Mouse (Mus musculus): ENCODE data around the gene Ltbr. TPM values are rescaled to one million over a fixed set of nuclear protein-coding genes. Genes with fewer than 3 reads are reported as not detected.

Gene Ltbr
- 47.0 and 50.5 TPM in 2 replicates for polyA plus RNA-seq (2015; fragmentation: Nextera tagmentation; extraction: Ambion mirVana)

DNA sequence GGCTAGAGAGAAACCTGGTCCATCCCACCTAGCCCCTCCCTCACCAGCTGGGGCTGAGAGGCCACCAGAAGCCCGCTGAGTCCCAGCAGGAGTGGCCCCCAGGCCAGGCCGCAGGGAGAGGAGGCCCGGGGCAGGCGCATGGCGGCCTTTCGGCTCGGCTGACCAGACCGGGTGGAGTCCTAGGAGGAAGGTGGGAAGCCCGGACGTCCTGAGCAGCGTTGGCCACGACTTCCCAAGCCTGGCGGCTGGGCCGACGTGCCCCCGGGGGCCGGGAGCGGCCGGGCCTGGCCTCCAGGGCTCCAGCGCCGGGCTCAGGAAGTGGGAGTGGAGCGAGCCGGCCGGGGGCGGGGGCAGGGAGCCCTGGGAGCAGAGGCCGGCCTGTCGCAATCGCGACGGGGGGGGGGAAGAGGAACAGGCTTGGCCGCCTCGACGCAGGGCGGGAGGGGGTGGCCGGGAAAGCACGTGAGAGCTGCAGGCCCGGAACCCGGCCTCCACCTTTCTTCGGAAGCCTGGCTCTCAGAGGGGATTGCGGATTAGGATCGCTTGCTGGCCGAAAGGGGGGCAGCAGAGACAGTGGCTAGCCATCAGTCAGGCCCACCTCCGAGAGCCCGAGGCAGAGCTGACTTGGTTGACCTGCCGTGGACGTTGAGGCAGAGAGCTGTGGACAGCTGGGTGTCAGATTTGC, at the start of gene Ltbr:
Ltbr (minus strand) TSS at position 340 of the 685 bp plus-strand sequence.
- Histone ChIP-seq H3K27ac (peak within 1 kb of the TSS; percentile 82), H3K36me3 (peaks cover 14% of the 10 kb centered on the region; the same call in 1 of the 2 replicates), H3K4me3 (peak within 1 kb of the TSS; percentile 57), H3K9me3 (no peaks in the 10 kb centered on the region), H3K4me1 (peaks cover 46% of the 10 kb centered on the region), H3K4me2 (peak within 1 kb of the TSS; percentile 79), H3K27me3 (0 out of 2 replicates have a peak, but pooled peaks cover 3% of the 10 kb centered on the region), H3K9ac (peak within 1 kb of the TSS; percentile 63)
- 5% methylated on average over 44 of the region's 46 CpGs for WGBS
- peak; percentile 85 for ATAC-seq (ENCODE audit: insufficient number of reproducible peaks, low FRiP score, low TSS enrichment, low read depth)

DNA sequence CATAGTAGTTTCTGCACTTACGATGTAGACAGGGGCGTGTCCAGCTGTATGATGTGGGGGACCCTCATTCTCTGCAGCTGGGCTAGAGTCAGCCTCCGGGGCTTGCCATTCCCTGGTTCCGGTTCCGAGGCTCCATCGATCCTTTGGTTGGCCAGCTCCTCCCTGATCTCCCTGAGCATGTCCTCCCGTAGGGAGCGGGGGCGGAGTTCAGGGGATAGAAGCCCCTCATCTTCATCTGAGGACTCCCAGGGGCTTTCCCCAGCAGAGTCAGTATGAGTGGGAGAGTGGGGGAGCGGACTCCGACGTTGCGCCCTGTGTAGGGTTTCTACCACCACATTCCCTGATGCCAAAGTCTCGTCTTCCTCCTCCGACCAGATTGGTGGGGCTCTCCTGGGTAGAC, 49.3 kb upstream of the Ltbr start:
- no peak for ATAC-seq (ENCODE audit: insufficient number of reproducible peaks, low FRiP score, low TSS enrichment, low read depth)
- H3K9ac ChIP-seq = no peak overlapping the region
- 34% methylated on average over 15 of the region's 15 CpGs for WGBS
- H3K4me3 ChIP-seq = no peak overlapping the region
- H3K4me2 ChIP-seq = no peak overlapping the region
- no peaks in the 10 kb centered on the region for H3K9me3 ChIP-seq
- peaks cover 8% of the 10 kb centered on the region; the same call in 1 of the 2 replicates for H3K27me3 ChIP-seq
- H3K27ac ChIP-seq = no peak overlapping the region
- H3K4me1 ChIP-seq = peaks cover 30% of the 10 kb centered on the region
- peaks cover 48% of the 10 kb centered on the region for H3K36me3 ChIP-seq

DNA sequence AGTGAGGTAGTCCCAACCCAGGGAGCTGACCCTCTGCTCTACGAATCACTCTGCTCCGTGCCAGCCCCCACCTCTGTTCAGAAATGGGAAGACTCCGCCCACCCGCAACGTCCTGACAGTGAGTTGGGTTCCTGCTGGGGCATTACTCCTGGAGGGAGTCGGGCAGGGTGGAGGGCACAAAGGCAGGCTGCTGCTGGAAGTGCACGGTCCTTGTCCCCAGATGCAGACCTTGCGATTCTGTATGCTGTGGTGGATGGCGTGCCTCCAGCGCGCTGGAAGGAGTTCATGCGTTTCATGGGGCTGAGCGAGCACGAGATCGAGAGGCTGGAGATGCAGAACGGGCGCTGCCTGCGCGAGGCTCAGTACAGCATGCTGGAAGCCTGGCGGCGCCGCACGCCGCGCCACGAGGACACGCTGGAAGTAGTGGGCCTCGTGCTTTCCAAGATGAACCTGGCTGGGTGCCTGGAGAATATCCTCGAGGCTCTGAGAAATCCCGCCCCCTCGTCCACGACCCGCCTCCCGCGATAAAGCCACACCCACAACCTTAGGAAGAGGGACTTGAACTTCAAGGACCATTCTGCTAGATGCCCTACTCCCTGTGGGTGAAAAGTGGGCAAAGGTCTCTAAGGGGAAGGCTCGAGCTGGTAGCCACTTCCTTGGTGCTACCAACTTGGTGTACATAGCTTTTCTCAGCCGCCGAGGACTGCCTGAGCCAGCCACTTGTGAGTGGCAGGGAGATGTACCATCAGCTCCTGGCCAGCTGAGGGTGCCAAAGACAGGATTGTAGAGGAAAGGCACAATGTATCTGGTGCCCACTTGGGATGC, 48.0 kb upstream of the Ltbr start:
- no peak overlapping the region for H3K4me3 ChIP-seq
- H3K4me1 ChIP-seq = peaks cover 25% of the 10 kb centered on the region
- H3K27me3 ChIP-seq = peaks cover 8% of the 10 kb centered on the region; the same call in 1 of the 2 replicates
- peaks cover 59% of the 10 kb centered on the region for H3K36me3 ChIP-seq
- ATAC-seq (ENCODE audit: insufficient number of reproducible peaks, low FRiP score, low TSS enrichment, low read depth) = no peak
- H3K27ac ChIP-seq = no peak overlapping the region
- H3K4me2 ChIP-seq = no peak overlapping the region
- H3K9me3 ChIP-seq = no peaks in the 10 kb centered on the region
- H3K9ac ChIP-seq = no peak overlapping the region
- WGBS = 43% methylated on average over 38 of the region's 38 CpGs

GRCm38 (mm10) chr6:125360846-125361245, 47.2 kb upstream of the Ltbr start:
- Histone ChIP-seq H3K4me3 (no peak overlapping the region), H3K9me3 (no peaks in the 10 kb centered on the region), H3K4me1 (peaks cover 31% of the 10 kb centered on the region), H3K36me3 (peaks cover 59% of the 10 kb centered on the region), H3K27ac (no peak overlapping the region), H3K4me2 (no peak overlapping the region), H3K27me3 (peaks cover 8% of the 10 kb centered on the region; the same call in 1 of the 2 replicates), H3K9ac (no peak overlapping the region)
- no peak for ATAC-seq (ENCODE audit: insufficient number of reproducible peaks, low FRiP score, low TSS enrichment, low read depth)
- WGBS = 64% methylated on average over 9 of the region's 9 CpGs

GRCm38 (mm10) chr6:125359999-125360398, 46.3 kb upstream of the Ltbr start:
- Histone ChIP-seq H3K27me3 (peaks cover 8% of the 10 kb centered on the region; the same call in 1 of the 2 replicates), H3K4me1 (peaks cover 39% of the 10 kb centered on the region), H3K4me2 (no peak overlapping the region), H3K27ac (no peak overlapping the region), H3K9me3 (no peaks in the 10 kb centered on the region), H3K36me3 (peaks cover 59% of the 10 kb centered on the region), H3K9ac (no peak overlapping the region), H3K4me3 (no peak overlapping the region)
- no peak for ATAC-seq (ENCODE audit: insufficient number of reproducible peaks, low FRiP score, low TSS enrichment, low read depth)
- 45% methylated on average over 9 of the region's 9 CpGs for WGBS

DNA sequence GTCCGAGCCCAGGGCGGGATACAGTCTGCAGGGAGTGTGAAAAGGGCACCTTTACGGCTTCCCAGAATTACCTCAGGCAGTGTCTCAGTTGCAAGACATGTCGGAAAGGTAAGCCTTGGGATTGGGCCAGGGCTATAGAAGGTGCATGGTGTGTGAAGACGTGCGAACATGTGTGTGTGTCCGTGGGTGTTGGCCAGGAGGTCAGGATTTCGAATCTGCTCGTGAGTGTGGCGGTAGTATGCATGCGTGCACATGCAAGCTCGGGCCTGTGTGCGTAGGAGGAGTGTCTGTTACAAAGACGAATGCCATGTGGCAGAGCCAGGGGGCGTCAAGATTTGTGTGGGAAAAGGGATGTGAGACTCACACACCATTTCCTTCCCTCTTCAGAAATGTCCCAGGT, 43.6 kb upstream of the Ltbr start:
- Histone ChIP-seq H3K27me3 (peaks cover 1% of the 10 kb centered on the region; the same call in 1 of the 2 replicates), H3K27ac (no peak overlapping the region), H3K36me3 (peaks cover 54% of the 10 kb centered on the region), H3K4me1 (peaks cover 48% of the 10 kb centered on the region), H3K9me3 (no peaks in the 10 kb centered on the region), H3K9ac (no peak overlapping the region), H3K4me2 (no peak overlapping the region), H3K4me3 (no peak overlapping the region)
- no peak for ATAC-seq (ENCODE audit: insufficient number of reproducible peaks, low FRiP score, low TSS enrichment, low read depth)
- WGBS = 73% methylated on average over 15 of the region's 15 CpGs

DNA sequence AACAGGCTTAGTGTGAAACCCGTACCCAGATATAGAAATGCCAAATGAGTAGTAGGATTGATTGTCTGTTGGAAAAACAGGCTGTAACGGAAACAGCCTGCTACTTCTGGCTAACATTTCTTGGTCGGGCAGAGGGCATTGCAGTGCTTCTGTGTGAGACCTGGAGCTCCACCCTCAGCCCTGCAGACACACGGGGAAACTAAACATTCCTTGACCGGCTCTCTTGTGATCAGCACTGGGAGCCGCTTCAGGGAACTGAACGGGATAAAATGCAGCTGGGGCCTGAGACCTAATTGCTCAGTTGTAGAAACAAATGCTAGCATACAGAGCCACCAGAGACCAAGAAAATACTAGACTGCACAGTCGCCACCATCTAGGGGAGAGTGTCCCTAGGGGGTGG, 42.6 kb upstream of the Ltbr start:
- Histone ChIP-seq H3K4me3 (no peak overlapping the region), H3K9ac (no peak overlapping the region), H3K27me3 (no peaks in the 10 kb centered on the region), H3K9me3 (no peaks in the 10 kb centered on the region), H3K27ac (no peak overlapping the region), H3K4me2 (no peak overlapping the region), H3K36me3 (peaks cover 43% of the 10 kb centered on the region), H3K4me1 (peaks cover 55% of the 10 kb centered on the region)
- 28% methylated on average over 8 of the region's 8 CpGs for whole genome bisulfite sequencing
- no peak for ATAC-seq (ENCODE audit: insufficient number of reproducible peaks, low FRiP score, low TSS enrichment, low read depth)

- peaks cover 58% of the 10 kb centered on the region for H3K4me1 ChIP-seq
- H3K9me3 ChIP-seq = no peaks in the 10 kb centered on the region
- no peak for ATAC-seq (ENCODE audit: insufficient number of reproducible peaks, low FRiP score, low TSS enrichment, low read depth)
- peak overlapping the region; percentile 11 for H3K4me3 ChIP-seq
- peak overlapping the region; percentile 33 for H3K4me2 ChIP-seq
- H3K27me3 ChIP-seq = no peaks in the 10 kb centered on the region
- peaks cover 33% of the 10 kb centered on the region for H3K36me3 ChIP-seq
- no peak overlapping the region for H3K9ac ChIP-seq
- WGBS = 7% methylated on average over 10 of the region's 10 CpGs
- peak overlapping the region; percentile 54 for H3K27ac ChIP-seq
Measured at GRCm38 (mm10) chr6:125355197-125355741, 41.6 kb upstream of the Ltbr start.

DNA sequence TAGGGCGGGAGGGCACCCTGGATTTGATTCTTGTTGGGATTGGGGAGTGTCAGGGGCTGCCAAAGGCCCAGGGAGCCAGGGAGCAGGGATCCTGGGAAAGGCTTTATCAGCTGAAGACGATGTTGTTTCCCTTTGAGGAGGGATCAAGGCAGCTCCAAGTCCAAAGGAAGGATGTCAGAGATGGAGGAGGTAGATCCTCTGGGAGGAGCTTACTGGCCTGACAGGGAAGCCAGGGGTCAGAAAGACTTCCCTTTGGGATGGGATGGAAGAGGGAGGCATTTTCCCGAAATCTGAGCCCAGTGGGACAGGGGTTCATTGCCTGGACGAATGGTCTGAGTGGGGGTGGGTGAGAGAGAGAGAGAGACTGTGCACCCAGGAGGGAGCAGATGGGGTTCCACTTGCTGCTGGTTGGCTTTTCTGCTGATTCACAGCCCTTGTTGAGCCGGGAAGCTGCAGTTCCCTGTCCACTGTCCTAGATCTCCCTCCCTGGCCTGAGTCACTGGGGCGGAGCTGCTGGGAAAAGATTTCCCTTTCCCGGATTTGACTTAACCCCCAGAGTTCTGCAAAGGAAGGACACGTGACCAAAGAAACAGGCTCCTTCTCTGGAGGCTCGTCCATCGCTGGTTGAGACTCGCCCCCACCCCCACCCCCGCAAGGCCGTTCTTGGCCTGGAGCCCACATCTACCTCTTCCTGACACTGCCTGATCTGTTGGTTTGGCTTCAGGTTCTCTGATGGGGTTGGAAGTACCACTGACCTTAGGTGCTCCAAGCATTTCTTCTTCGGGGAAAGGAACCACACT, 40.9 kb upstream of the Ltbr start:
- 10% methylated on average over 14 of the region's 14 CpGs for WGBS
- H3K36me3 ChIP-seq = peaks cover 26% of the 10 kb centered on the region
- peak overlapping the region; percentile 11 for H3K4me3 ChIP-seq
- ATAC-seq (ENCODE audit: insufficient number of reproducible peaks, low FRiP score, low TSS enrichment, low read depth) = peak; percentile 46; the same call in 1 of the 2 replicates
- H3K4me2 ChIP-seq = peak overlapping the region; percentile 33
- peaks cover 59% of the 10 kb centered on the region for H3K4me1 ChIP-seq
- H3K27ac ChIP-seq = peak overlapping the region; percentile 54
- no peaks in the 10 kb centered on the region for H3K27me3 ChIP-seq
- 0 out of 2 replicates have a peak overlapping the region, but pooled peaks have one; percentile 0 for H3K9ac ChIP-seq
- H3K9me3 ChIP-seq = no peaks in the 10 kb centered on the region

DNA sequence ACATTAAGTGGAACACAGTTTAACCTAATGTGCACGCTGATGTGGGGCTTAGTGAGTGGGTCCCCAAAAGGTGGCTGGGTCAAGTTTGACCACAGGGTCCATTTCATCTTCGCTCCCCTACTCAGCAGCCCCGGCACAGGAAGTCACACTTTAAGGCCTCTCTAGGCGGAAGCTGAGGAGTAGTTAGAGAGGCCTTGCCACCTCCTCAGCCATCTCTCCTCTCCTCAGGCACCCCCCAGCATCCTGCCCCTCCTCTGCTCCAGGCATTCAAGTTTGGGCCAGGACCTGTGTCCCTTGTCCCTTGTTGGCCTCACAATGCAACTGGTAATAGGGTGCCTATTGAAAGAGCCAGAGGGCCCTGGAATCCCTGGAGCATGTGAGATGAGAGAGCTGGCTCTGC, 40.0 kb upstream of the Ltbr start:
- 0 out of 2 replicates have a peak overlapping the region, but pooled peaks have one; percentile 33 for H3K4me2 ChIP-seq
- no peak overlapping the region for H3K9ac ChIP-seq
- peaks cover 65% of the 10 kb centered on the region for H3K4me1 ChIP-seq
- H3K36me3 ChIP-seq = peaks cover 17% of the 10 kb centered on the region
- no peaks in the 10 kb centered on the region for H3K27me3 ChIP-seq
- no peak for ATAC-seq (ENCODE audit: insufficient number of reproducible peaks, low FRiP score, low TSS enrichment, low read depth)
- H3K27ac ChIP-seq = peak overlapping the region; percentile 54
- H3K4me3 ChIP-seq = no peak overlapping the region
- H3K9me3 ChIP-seq = no peaks in the 10 kb centered on the region
- WGBS = 68% methylated on average over 4 of the region's 4 CpGs

DNA sequence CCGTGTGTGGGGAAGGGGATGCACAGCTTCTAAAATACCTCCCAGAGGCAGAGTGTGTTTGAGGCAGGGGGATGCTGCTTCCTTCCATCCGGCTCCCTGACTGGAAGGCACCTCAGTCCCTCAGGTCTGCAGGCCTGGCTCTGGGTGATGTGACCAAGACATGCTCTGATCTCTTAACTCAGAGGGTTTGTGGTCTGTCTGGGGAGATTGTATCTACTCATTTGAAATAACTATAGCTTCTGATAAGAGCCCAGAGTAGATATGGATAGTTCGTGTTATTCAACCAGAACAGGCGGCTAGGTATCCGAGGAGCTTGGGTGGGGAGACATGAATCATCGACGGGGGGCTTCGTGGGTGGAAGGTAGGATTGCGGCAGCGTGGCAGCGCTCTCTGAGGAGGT, 39.5 kb upstream of the Ltbr start:
- Histone ChIP-seq H3K36me3 (peaks cover 13% of the 10 kb centered on the region), H3K9me3 (no peaks in the 10 kb centered on the region), H3K4me1 (peaks cover 69% of the 10 kb centered on the region), H3K4me2 (no peak overlapping the region), H3K4me3 (no peak overlapping the region), H3K27ac (no peak overlapping the region), H3K9ac (no peak overlapping the region), H3K27me3 (no peaks in the 10 kb centered on the region)
- no peak for ATAC-seq (ENCODE audit: insufficient number of reproducible peaks, low FRiP score, low TSS enrichment, low read depth)
- 74% methylated on average over 11 of the region's 11 CpGs for WGBS
